Mouse (Mus musculus) left cerebral cortex, adult 18-20 months (tissue): ENCODE results near the gene Lrrc2. TPM values are rescaled to one million over a fixed set of nuclear protein-coding genes. Genes with fewer than 3 reads are reported as not detected.
A peak's percentile ranks its signal among the peaks of the same experiment; 100 is the strongest.

Source experiments
- DNase-seq, 2 experiments: peaks; one replicate each; pipeline ENCODE4 v3.0.0; 2021 to 2022; ENCODE audit warnings: low spot score in 2 of 2, mixed read lengths in 1 of 2
- total RNA-seq, 2 experiments: library from RNA; stranded (reverse); gene quantifications; 2 replicates each; pipeline ENCODE4 v1.2.3; 2021

The Lrrc2 gene
- total RNA-seq, 2 experiments from 2014 or later = 0.88 to 1.2 TPM

- DNase-seq = no peak
Measured at GRCm38 (mm10) chr9:110947261-110947661, 4.1 kb upstream of the Lrrc2 start.

- DNase-seq = no peak
Measured at GRCm38 (mm10) chr9:110947900-110948299, 3.4 kb upstream of the Lrrc2 start.

GRCm38 (mm10) chr9:110948813-110949310, 2.5 kb upstream of the Lrrc2 start:
- no peak for DNase-seq

- DNase-seq = no peak
Measured at GRCm38 (mm10) chr9:110950109-110950508, 1.2 kb upstream of the Lrrc2 start.

- no peak for DNase-seq
Measured at GRCm38 (mm10) chr9:110951866-110952265, 521 bp downstream of the Lrrc2 start.

- no peak for DNase-seq
Measured at GRCm38 (mm10) chr9:110952398-110952797, 1.1 kb downstream of the Lrrc2 start.

- DNase-seq = no peak
Measured at GRCm38 (mm10) chr9:110952931-110953549, 1.7 kb downstream of the Lrrc2 start.

GRCm38 (mm10) chr9:110953550-110954461, 2.5 kb downstream of the Lrrc2 start:
- peak; percentile 69 to 71 for DNase-seq

GRCm38 (mm10) chr9:110954681-110955445, 3.5 kb downstream of the Lrrc2 start:
- DNase-seq = no peak

- no peak for DNase-seq
Measured at GRCm38 (mm10) chr9:110955962-110956361, 4.6 kb downstream of the Lrrc2 start.

GRCm38 (mm10) chr9:110959669-110960068, 8.3 kb downstream of the Lrrc2 start:
- DNase-seq = no peak

- no peak for DNase-seq
Measured at GRCm38 (mm10) chr9:110960230-110961149, 9.1 kb downstream of the Lrrc2 start.

GRCm38 (mm10) chr9:110961386-110961785, 10.0 kb downstream of the Lrrc2 start:
- no peak for DNase-seq

- no peak for DNase-seq
Measured at GRCm38 (mm10) chr9:110963566-110964115, 12.3 kb downstream of the Lrrc2 start.

GRCm38 (mm10) chr9:110965062-110965909, 13.9 kb downstream of the Lrrc2 start:
- DNase-seq = no peak

- DNase-seq = no peak
Measured at GRCm38 (mm10) chr9:110965910-110966231, 14.5 kb downstream of the Lrrc2 start.

GRCm38 (mm10) chr9:110979411-110979810, 28.1 kb downstream of the Lrrc2 start:
- DNase-seq = no peak

GRCm38 (mm10) chr9:110982351-110982750, 31.0 kb downstream of the Lrrc2 start:
- DNase-seq = peak in 1 of 2 experiments; percentile 5

GRCm38 (mm10) chr9:110984096-110984495, 32.8 kb downstream of the Lrrc2 start:
- no peak for DNase-seq
